Mouse (Mus musculus) E14TG2a.4 (cell line): ENCODE measurements at regions not wholly inside any gene's neighbourhood (a gene's known extent, or its start where the extent isn't known, plus 50 kb on each side); places are given as distances from the start of the nearest gene placed in this dataset.

Source experiments
- CTCF ChIP-seq: conservative IDR thresholded peaks from 2 replicates; pipeline ENCODE4 v1.5.1; 2014; ENCODE audit warnings: low read length
- NANOG ChIP-seq: IDR thresholded peaks from 2 replicates; pipeline ENCODE4 v1.6.1; 2014; ENCODE audit warnings: borderline replicate concordance, low read length, mixed read lengths
- POU5F1 ChIP-seq: IDR thresholded peaks from 2 replicates; pipeline ENCODE4 v1.6.1; 2014; ENCODE audit warnings: low read length, borderline replicate concordance

DNA sequence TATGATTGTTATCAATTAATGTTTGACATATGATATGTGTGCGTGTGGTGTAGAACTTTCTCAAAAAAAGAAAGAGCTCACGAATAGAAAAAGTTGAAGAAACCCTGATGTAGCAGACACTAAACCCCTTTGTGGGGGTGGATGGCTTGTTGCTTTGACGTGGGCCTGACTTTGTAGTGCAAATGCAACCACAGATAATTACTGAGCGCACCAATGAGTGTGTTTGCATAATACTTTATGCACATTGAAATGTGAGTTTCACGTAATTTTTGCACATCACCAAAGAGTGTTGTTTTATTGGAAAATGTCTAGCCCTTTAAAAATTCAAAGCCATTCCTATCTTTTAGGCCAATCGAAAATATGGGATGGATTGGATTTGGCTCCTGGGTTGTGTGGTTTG lies 51.7 kb upstream of the Mdm1 start:
- TF ChIP-seq CTCF (no peak), NANOG (no peak), POU5F1 (no peak)
